34 mouse cellular contexts compared by ENCODE assay signal in the genomic region with DNA sequence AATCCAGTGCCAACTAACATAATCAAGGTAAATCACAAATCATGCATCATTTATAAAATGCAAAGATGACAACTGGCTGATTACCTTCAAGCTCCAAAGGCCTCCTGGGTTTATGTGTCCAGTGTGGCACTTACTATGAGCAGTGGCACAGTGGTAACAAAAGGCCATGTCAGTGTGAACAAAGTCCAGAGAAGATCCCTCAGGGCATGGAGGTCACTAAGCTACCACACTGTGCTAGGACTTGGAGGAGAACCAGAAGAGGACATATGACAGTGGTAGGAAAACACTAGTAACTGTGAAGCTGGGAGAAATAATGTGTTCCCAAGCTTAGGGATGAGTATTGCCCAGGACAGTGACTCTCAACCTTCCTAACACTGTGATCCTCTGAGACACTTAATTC.
"Had no signal": no experiment of that assay in that cellular context is flagged by ENCODE, and none has a peak within 500 bp of the region (broad histone marks: within the 10 kb centered on the region; RNA-seq: fewer than 3 reads in every experiment).

No protein-coding gene starts in this region.

- H3K27ac ChIP-seq: heart, adult 2 months; heart, embryonic 10.5 days; heart, embryonic 13.5 days; heart, embryonic 15.5 days; hindbrain, embryonic 10.5 days; hindbrain, embryonic 12.5 days; hindbrain, embryonic 13.5 days; hindbrain, embryonic 14.5 days; hindbrain, embryonic 15.5 days; hindbrain, postnatal 0 days; intestine, embryonic 15.5 days; kidney, embryonic 15.5 days; kidney, postnatal 0 days; layer of hippocampus, adult 2 months had no signal

- H3K9ac ChIP-seq: heart, embryonic 12.5 days; heart, embryonic 13.5 days; heart, embryonic 15.5 days; hindbrain, embryonic 12.5 days; hindbrain, embryonic 13.5 days; hindbrain, embryonic 14.5 days; hindbrain, embryonic 15.5 days; intestine, embryonic 15.5 days; kidney, embryonic 15.5 days had no signal

- H3K4me2 ChIP-seq: heart, embryonic 11.5 days; heart, embryonic 12.5 days; heart, embryonic 13.5 days; heart, embryonic 15.5 days; hindbrain, embryonic 12.5 days; hindbrain, embryonic 13.5 days; hindbrain, embryonic 14.5 days; hindbrain, embryonic 15.5 days; intestine, embryonic 15.5 days; kidney, embryonic 15.5 days had no signal

- ATAC-seq: hindbrain, embryonic 16.5 days; hindbrain, postnatal 0 days; inflammation-experienced regulatory T-cells, adult 6 months; intestine, embryonic 15.5 days; intestine, embryonic 16.5 days; intestine, postnatal 0 days had no signal

- H3K36me3 ChIP-seq: heart, embryonic 10.5 days; heart, embryonic 12.5 days; heart, embryonic 13.5 days; heart, embryonic 15.5 days; hindbrain, embryonic 10.5 days; hindbrain, embryonic 12.5 days; hindbrain, embryonic 13.5 days; hindbrain, embryonic 15.5 days; intestine, embryonic 15.5 days; kidney, embryonic 15.5 days had no signal

- H3K4me1 ChIP-seq: heart, embryonic 10.5 days; hindbrain, embryonic 10.5 days; hindbrain, embryonic 12.5 days; hindbrain, embryonic 13.5 days; hindbrain, embryonic 15.5 days; intestine, embryonic 15.5 days; kidney, embryonic 15.5 days had no signal

- H3K4me3 ChIP-seq: heart, adult 2 months; heart, embryonic 10.5 days; heart, embryonic 12.5 days; heart, embryonic 13.5 days; heart, embryonic 15.5 days; hindbrain, embryonic 10.5 days; hindbrain, embryonic 12.5 days; hindbrain, embryonic 13.5 days; hindbrain, embryonic 15.5 days; intestine, embryonic 15.5 days; kidney, embryonic 15.5 days; layer of hippocampus, adult 2 months had no signal

- DNase-seq: heart, adult 2 months; heart, postnatal 10 days; heart, postnatal 14 days; heart, postnatal 36 days; heart, postnatal 4 days; kidney, adult 11 months; kidney, adult 18-20 months; kidney, adult 8-10 months; kidney, adult 9 months; kidney, postnatal 10 days; kidney, postnatal 25 days; kidney, postnatal 36 days; kidney, postnatal 4 days; layer of hippocampus, adult 9-11 months; layer of hippocampus, postnatal 36 days had no signal

- H3K27me3 ChIP-seq: heart, embryonic 12.5 days; heart, embryonic 13.5 days; heart, embryonic 15.5 days; hindbrain, embryonic 12.5 days; hindbrain, embryonic 13.5 days; hindbrain, embryonic 15.5 days; intestine, embryonic 15.5 days; kidney, embryonic 15.5 days had no signal

- H3K9me3 ChIP-seq: heart, embryonic 10.5 days; heart, embryonic 13.5 days; heart, embryonic 15.5 days; hindbrain, embryonic 12.5 days; hindbrain, embryonic 15.5 days; intestine, embryonic 15.5 days; kidney, embryonic 15.5 days had no signal
